Mouse (Mus musculus) heart, adult 9 months (tissue): ENCODE results near the gene Slc39a13.
A peak's percentile ranks its signal among the peaks of the same experiment; 100 is the strongest.
"Not testable (repeated sequence)": the region's sequence is repeated elsewhere in the genome, so short reads cannot be mapped to it uniquely, and the experiment has no call there.

Experiments
- DNase-seq, 2 experiments: peaks; one replicate each; pipeline ENCODE4 v3.0.0; 2022; ENCODE audit warnings: low spot score in 2 of 2

Slc39a13 gene

GRCm38 (mm10) chr2:91026491-91026890, 43.7 kb downstream of the Slc39a13 start:
- DNase-seq = no peak

GRCm38 (mm10) chr2:91025081-91025516, 45.1 kb downstream of the Slc39a13 start:
- DNase-seq = no peak

- peak in 1 of 2 experiments; percentile 7 for DNase-seq
Measured at GRCm38 (mm10) chr2:91023956-91024355, 46.3 kb downstream of the Slc39a13 start.

GRCm38 (mm10) chr2:91023131-91023530, 47.1 kb downstream of the Slc39a13 start:
- peak; percentile 66 to 84 for DNase-seq

- not testable (repeated sequence) for DNase-seq
Measured at GRCm38 (mm10) chr2:91022266-91022665, 48.0 kb downstream of the Slc39a13 start.

GRCm38 (mm10) chr2:91019911-91020310, 50.3 kb downstream of the Slc39a13 start:
- DNase-seq = no peak

- peak; percentile 33 to 44 for DNase-seq
Measured at GRCm38 (mm10) chr2:91018061-91018788, 52.0 kb downstream of the Slc39a13 start.

GRCm38 (mm10) chr2:91015386-91015785, 54.8 kb downstream of the Slc39a13 start:
- peak in 1 of 2 experiments; percentile 4 for DNase-seq

GRCm38 (mm10) chr2:91013881-91014280, 56.3 kb downstream of the Slc39a13 start:
- DNase-seq = no peak
